Mouse (Mus musculus) megakaryocyte, embryonic 14.5 days (primary cell): ENCODE measurements around the gene Akirin1.

ENCODE experiments used
- FLI1 ChIP-seq: IDR thresholded peaks from 2 replicates; pipeline ENCODE4 v1.6.1; 2012; ENCODE audit warnings: low read length, inconsistent platforms, mixed read lengths
- GATA1 ChIP-seq: IDR thresholded peaks from 3 replicates; pipeline ENCODE4 v1.6.1; 2012; ENCODE audit warnings: mixed read lengths, low read length, inconsistent platforms, borderline replicate concordance

DNA sequence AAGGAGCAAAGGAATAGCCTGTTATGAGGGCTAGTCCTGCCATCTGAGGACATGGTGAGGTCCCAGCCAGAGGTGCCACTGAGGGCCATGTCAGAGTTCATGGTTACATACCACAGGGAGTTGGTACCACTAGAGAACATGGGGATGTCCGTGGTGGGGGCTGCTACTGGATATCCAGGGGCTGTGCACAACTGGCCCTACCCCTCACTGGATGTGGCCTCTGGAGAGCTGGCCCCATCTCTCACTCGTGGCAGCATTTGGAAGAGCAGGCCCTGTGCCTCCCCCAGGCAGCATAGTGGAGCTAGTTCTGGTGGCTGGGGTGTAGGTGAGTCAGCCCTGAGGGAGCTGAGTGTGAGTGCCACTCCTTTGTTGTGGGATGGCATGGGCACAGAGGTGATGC lies 17.2 kb downstream of the Akirin1 start:
- TF ChIP-seq GATA1 (no peak), FLI1 (no peak)
